Mouse (Mus musculus) kidney, embryonic 14.5 days (tissue): ENCODE data around the gene Clcnka. TPM values are rescaled to one million over a fixed set of nuclear protein-coding genes. Genes with fewer than 3 reads are reported as not detected.

Experiments used
- ATAC-seq: fragments of 200-750 bp; cut with Nextera tagmentation; 2 replicates; pipeline ENCODE4 v1.8.0; 2017; ENCODE audit warnings: moderate number of reproducible peaks, mild to moderate bottlenecking, moderate TSS enrichment, moderate library complexity; ENCODE audit not compliant: low FRiP score, low TSS enrichment
- H3K27ac ChIP-seq: fragments of 300-500 bp; sonication (generic); 2 replicates; pipeline ENCODE4 v1.5.1; 2014; ENCODE audit warnings: low read depth, mild to moderate bottlenecking, low read length, moderate library complexity, mixed read lengths
- H3K27me3 ChIP-seq: fragments of 300-500 bp; sonication (generic); 2 replicates; pipeline ENCODE4 v1.6.1; 2014; ENCODE audit warnings: mild to moderate bottlenecking, low read length; ENCODE audit not compliant: control insufficient read depth, insufficient read depth
- H3K36me3 ChIP-seq: fragments of 300-500 bp; sonication (generic); 2 replicates; pipeline ENCODE4 v1.6.1; 2014; ENCODE audit warnings: low read length, mixed read lengths; ENCODE audit not compliant: control insufficient read depth, insufficient read depth
- H3K4me1 ChIP-seq: fragments of 300-500 bp; sonication (generic); 2 replicates; pipeline ENCODE4 v1.6.1; 2014; ENCODE audit warnings: low read length, mixed read lengths; ENCODE audit not compliant: control insufficient read depth, insufficient read depth
- H3K4me2 ChIP-seq: fragments of 300-500 bp; sonication (generic); replicated peaks from 2 replicates; pipeline ENCODE4 v1.6.1; 2014; ENCODE audit warnings: low read depth, mild to moderate bottlenecking, low read length
- H3K4me3 ChIP-seq: fragments of 300-500 bp; sonication (generic); 2 replicates; pipeline ENCODE4 v1.5.1; 2014; ENCODE audit warnings: mild to moderate bottlenecking, low read length
- H3K9ac ChIP-seq: fragments of 300-500 bp; sonication (generic); 2 replicates; pipeline ENCODE4 v1.6.1; 2014; ENCODE audit warnings: low read depth, mild to moderate bottlenecking, low read length, moderate library complexity
- H3K9me3 ChIP-seq: fragments of 300-500 bp; sonication (generic); 2 replicates; pipeline ENCODE4 v1.6.1; 2016; ENCODE audit warnings: low read length; ENCODE audit not compliant: control insufficient read depth
- WGBS: fragments of 180-500 bp; shearing (Covaris S2); extraction: QIAGEN DNeasy Blood & Tissue Kit; methylation state at CpG from one replicate; pipeline ENCODE4 v1.1.7; 2014; 5-methylcytosine and 5-hydroxymethylcytosine counted together
- microRNA-seq: library from miRNA; unstranded; fragments of <30 nt; microRNA quantifications from one replicate; pipeline ENCODE4, GENCODE M21; 2016
- polyA plus RNA-seq: library from polyadenylated mRNA; unstranded; fragments of >200 nt; fragmentation: Nextera tagmentation; extraction: Ambion mirVana; gene quantifications from 2 replicates; pipeline ENCODE4 v1.2.1, GENCODE M21; 2014

Clcnka gene
- polyA plus RNA-seq, 1 experiment from 2014 or later = 3.9 TPM

DNA sequence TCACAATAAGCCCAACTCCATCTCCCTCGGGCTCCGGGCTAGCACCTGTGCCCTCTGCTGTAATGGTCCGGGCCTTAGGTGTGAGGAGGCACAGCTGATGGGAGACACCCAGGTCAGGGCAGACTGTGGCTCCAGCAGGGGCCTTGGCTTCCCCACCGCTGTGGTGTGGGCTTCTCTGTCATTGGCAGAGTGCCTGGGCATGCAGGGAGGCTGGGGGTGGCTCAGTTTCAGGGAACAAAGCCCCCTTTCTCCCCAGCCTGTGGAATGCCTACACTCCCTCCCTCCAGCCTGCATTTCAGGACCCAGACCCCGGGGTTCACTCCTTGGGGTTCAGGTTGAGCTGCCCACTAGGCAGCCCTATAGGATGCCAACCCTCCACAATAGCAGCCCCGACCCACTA, 62.3 kb downstream of the Clcnka start:
- Histone ChIP-seq H3K4me1 (peaks cover 35% of the 10 kb centered on the region), H3K9me3 (no peaks in the 10 kb centered on the region), H3K27me3 (no peaks in the 10 kb centered on the region), H3K4me2 (no peak overlapping the region), H3K9ac (no peak overlapping the region), H3K4me3 (no peak overlapping the region), H3K27ac (no peak overlapping the region), H3K36me3 (no peaks in the 10 kb centered on the region)
- ATAC-seq = no peak
- WGBS = 70% methylated on average over 6 of the region's 6 CpGs

DNA sequence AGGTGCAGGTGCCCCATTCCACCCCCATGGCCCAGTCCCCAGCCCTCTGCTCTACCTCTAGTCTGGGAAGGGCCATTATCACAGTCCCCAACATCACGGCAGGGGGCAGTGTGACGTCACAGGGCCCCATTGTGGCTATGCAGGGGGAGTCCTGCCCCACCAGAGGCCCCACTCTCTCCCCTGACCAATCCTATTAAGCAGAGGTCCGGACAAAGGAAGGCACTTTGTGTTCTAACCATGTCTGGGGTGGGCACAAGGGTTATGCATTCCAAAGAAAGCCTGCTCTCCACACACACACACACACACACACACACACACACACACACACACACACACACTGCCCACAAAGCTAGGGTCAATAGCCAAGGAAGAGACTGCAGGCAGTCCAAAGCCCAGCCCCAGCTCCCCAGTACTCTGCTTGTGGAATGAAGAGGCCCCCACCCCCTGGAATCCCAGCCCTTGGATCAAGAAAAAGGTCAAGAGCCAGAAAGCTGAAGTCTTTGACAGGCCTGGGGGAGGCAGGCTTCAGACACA, 63.2 kb downstream of the Clcnka start:
- 32% methylated on average over 3 of the region's 3 CpGs for WGBS
- ATAC-seq = no peak
- no peak overlapping the region for H3K27ac ChIP-seq
- H3K4me1 ChIP-seq = peaks cover 31% of the 10 kb centered on the region
- H3K27me3 ChIP-seq = no peaks in the 10 kb centered on the region
- H3K9ac ChIP-seq = no peak overlapping the region
- no peaks in the 10 kb centered on the region for H3K9me3 ChIP-seq
- no peak overlapping the region for H3K4me2 ChIP-seq
- no peak overlapping the region for H3K4me3 ChIP-seq
- H3K36me3 ChIP-seq = no peaks in the 10 kb centered on the region

GRCm38 (mm10) chr4:141334695-141335094, 63.8 kb downstream of the Clcnka start:
- no peak for ATAC-seq
- no peak overlapping the region for H3K4me3 ChIP-seq
- H3K4me2 ChIP-seq = no peak overlapping the region
- no peaks in the 10 kb centered on the region for H3K9me3 ChIP-seq
- no peak overlapping the region for H3K27ac ChIP-seq
- H3K36me3 ChIP-seq = no peaks in the 10 kb centered on the region
- WGBS = 75% methylated on average over 5 of the region's 5 CpGs
- H3K4me1 ChIP-seq = peaks cover 25% of the 10 kb centered on the region
- H3K27me3 ChIP-seq = no peaks in the 10 kb centered on the region
- peak overlapping the region; percentile 7; the same call in 1 of the 2 replicates for H3K9ac ChIP-seq

Small RNAs within 50 kb of the gene (microRNA-seq; reads per million reads assigned to microRNA genes)
- not detected for gene Gm25690

Other genes with a start within 250 kb of the Clcnka start
- gene Rsg1, start 184.8 kb downstream of the Clcnka start, polyA plus RNA-seq = 3.6 and 5.0 TPM in 2 replicates
- gene Arhgef19, start 159.2 kb downstream of the Clcnka start, polyA plus RNA-seq = 6.8 and 7.4 TPM in 2 replicates
- gene Epha2, start 97.5 kb downstream of the Clcnka start, polyA plus RNA-seq = 3.7 and 3.9 TPM in 2 replicates
- 1.9 and 2.5 TPM in 2 replicates for gene Fam131c, start 30.5 kb downstream of the Clcnka start, polyA plus RNA-seq
- gene Clcnkb, start 17.3 kb upstream of the Clcnka start, polyA plus RNA-seq = 3.6 and 6.0 TPM in 2 replicates
- gene Hspb7, start 22.1 kb upstream of the Clcnka start, polyA plus RNA-seq = 0.09 TPM in 1 of 2 replicates, not detected in the other
- not detected in 2 replicates for gene Srarp, start 37.4 kb upstream of the Clcnka start, polyA plus RNA-seq
- gene Zbtb17, start 45.9 kb upstream of the Clcnka start, polyA plus RNA-seq = 28.0 and 37.3 TPM in 2 replicates
- gene Spen, start 139.9 kb upstream of the Clcnka start, polyA plus RNA-seq = 13.1 and 19.3 TPM in 2 replicates
- 49.4 and 71.3 TPM in 2 replicates for gene Fblim1, start 207.4 kb upstream of the Clcnka start, polyA plus RNA-seq
- gene Tmem82, start 219.9 kb upstream of the Clcnka start, polyA plus RNA-seq = 0.86 and 1.2 TPM in 2 replicates
- gene Slc25a34, start 225.1 kb upstream of the Clcnka start, polyA plus RNA-seq = 0.07 TPM in 1 of 2 replicates, not detected in the other